8 mouse cellular contexts compared by ENCODE assay signal in genomic region chr7:30231328-30231668, GRCm38 (mm10). TPM values are rescaled to one million over a fixed set of nuclear protein-coding genes. Genes with fewer than 3 reads are reported as not detected.
DNase-seq lines count a peak whose midpoint lies in the region; ATAC-seq and TF ChIP-seq lines count a peak whose summit lies in the region.

No protein-coding gene starts in this region.

- H3K4me3 ChIP-seq in cerebellum, adult 2 months (replicated peaks; ENCODE audit: insufficient read depth, low read depth, low read length) = peak overlapping the region; percentile 88
- peak overlapping the region; percentile 74 for H3K4me3 ChIP-seq in neural tube, embryonic 11.5 days (ENCODE audit: low read depth, low read length)
- peak overlapping the region; percentile 74 for H3K4me3 ChIP-seq in limb, embryonic 15.5 days
- H3K4me3 ChIP-seq in stomach, postnatal 0 days (ENCODE audit: low read depth, low read length) = peak overlapping the region; percentile 71

- peaks cover 10% of the 10 kb centered on the region for H3K4me1 ChIP-seq in cerebellum, adult 2 months (ENCODE audit: control insufficient read depth, insufficient read depth, low read length)
- H3K4me1 ChIP-seq in neural tube, embryonic 11.5 days (ENCODE audit: control insufficient read depth, insufficient read depth, low read length) = peaks cover 10% of the 10 kb centered on the region
- peaks cover 20% of the 10 kb centered on the region for H3K4me1 ChIP-seq in limb, embryonic 15.5 days
- H3K4me1 ChIP-seq in stomach, postnatal 0 days (replicated peaks; ENCODE audit: control insufficient read depth, insufficient read depth) = no peaks in the 10 kb centered on the region; the same call in 1 of the 2 replicates

- TF ChIP-seq EP300 in stomach, postnatal 0 days (optimal IDR thresholded peaks at IDR 0.05) = no peak

- TF ChIP-seq CTCF in cerebellum, adult 2 months (IDR thresholded peaks at IDR 0.05; ENCODE audit: borderline replicate concordance, insufficient read depth, low read depth, low read length) = no peak
- no peak for TF ChIP-seq CTCF in stomach, postnatal 0 days (IDR thresholded peaks at IDR 0.05; ENCODE audit: low read depth)

- TF ChIP-seq POLR2A in cerebellum, adult 2 months (IDR thresholded peaks at IDR 0.05; ENCODE audit: borderline replicate concordance, insufficient read depth, low read length) = no peak

- no peak overlapping the region for H3K27ac ChIP-seq in cerebellum, adult 2 months (ENCODE audit: insufficient read depth, low read length)
- H3K27ac ChIP-seq in neural tube, embryonic 11.5 days (ENCODE audit: low read depth, low read length) = no peak overlapping the region; the same call in 1 of the 2 replicates
- H3K27ac ChIP-seq in limb, embryonic 15.5 days = peak overlapping the region; percentile 75
- H3K27ac ChIP-seq in stomach, postnatal 0 days (replicated peaks) = no peak overlapping the region; the same call in none of the 2 replicates

- peak overlapping the region; percentile 51 for H3K9ac ChIP-seq in neural tube, embryonic 11.5 days (ENCODE audit: low read length)
- peak overlapping the region; percentile 35; the same call in 1 of the 2 replicates for H3K9ac ChIP-seq in limb, embryonic 15.5 days
- H3K9ac ChIP-seq in stomach, postnatal 0 days (ENCODE audit: low read length) = peak overlapping the region; percentile 71

- H3K36me3 ChIP-seq in neural tube, embryonic 11.5 days (ENCODE audit: control insufficient read depth, insufficient read depth, low read length) = peaks cover 11% of the 10 kb centered on the region
- peaks cover 47% of the 10 kb centered on the region for H3K36me3 ChIP-seq in limb, embryonic 15.5 days
- H3K36me3 ChIP-seq in stomach, postnatal 0 days (ENCODE audit: control insufficient read depth, insufficient read depth, low read length) = peaks cover 9% of the 10 kb centered on the region; the same call in 1 of the 2 replicates

- H3K9me3 ChIP-seq in neural tube, embryonic 11.5 days (ENCODE audit: control insufficient read depth, low read length) = no peaks in the 10 kb centered on the region
- no peaks in the 10 kb centered on the region for H3K9me3 ChIP-seq in limb, embryonic 15.5 days
- H3K9me3 ChIP-seq in stomach, postnatal 0 days (ENCODE audit: control insufficient read depth, low read length) = no peaks in the 10 kb centered on the region

- intact Hi-C loops in gastrocnemius, postnatal 36 days (cut with DNase I) = no loop called here

- no peaks in the 10 kb centered on the region for H3K27me3 ChIP-seq in cerebellum, adult 2 months (ENCODE audit: control insufficient read depth, insufficient read depth, low read length)
- no peaks in the 10 kb centered on the region for H3K27me3 ChIP-seq in neural tube, embryonic 11.5 days (ENCODE audit: control insufficient read depth, insufficient read depth, low read length)
- H3K27me3 ChIP-seq in limb, embryonic 15.5 days = no peaks in the 10 kb centered on the region
- no peaks in the 10 kb centered on the region for H3K27me3 ChIP-seq in stomach, postnatal 0 days (ENCODE audit: control insufficient read depth, insufficient read depth, low read length)

- no peak for DNase-seq in cerebellum, adult 2 months
- no peak for DNase-seq in cerebellum, adult 9-11 months
- DNase-seq in neural tube, embryonic 11.5 days (ENCODE audit: low spot score) = no peak
- no peak for DNase-seq in neural tube, embryonic 10.5 days (ENCODE audit: extremely low spot score, low spot score)
- DNase-seq in stomach, postnatal 0 days (ENCODE audit: low spot score) = no peak
- no peak for DNase-seq in cerebellum, adult 11 months
- DNase-seq in gastrocnemius, postnatal 36 days = no peak

- peak; percentile 46 for ATAC-seq in neural tube, embryonic 11.5 days (ENCODE audit: insufficient read depth, low FRiP score, low TSS enrichment)
- no peak for ATAC-seq in limb, embryonic 15.5 days (ENCODE audit: insufficient number of reproducible peaks, low FRiP score, low TSS enrichment, low read depth)
- no peak for ATAC-seq in stomach, postnatal 0 days (ENCODE audit: low FRiP score, low TSS enrichment)

- WGBS in cerebellum, adult 2 months = under 1% methylated on average over 16 of the region's 16 CpGs
- WGBS in neural tube, embryonic 11.5 days = under 1% methylated on average over 16 of the region's 16 CpGs
- WGBS in limb, embryonic 15.5 days = 0% methylated on average over 16 of the region's 16 CpGs
- WGBS in stomach, postnatal 0 days = under 1% methylated on average over 16 of the region's 16 CpGs

- H3K4me2 ChIP-seq in neural tube, embryonic 11.5 days (ENCODE audit: low read depth) = peak overlapping the region; percentile 73
- peak overlapping the region; percentile 76 for H3K4me2 ChIP-seq in limb, embryonic 15.5 days
- peak overlapping the region; percentile 77 for H3K4me2 ChIP-seq in stomach, postnatal 0 days (replicated peaks; ENCODE audit: low read depth)

RNA-seq across cellular contexts. Expression of gene Polr2i, which starts 0.5 kb away (rescaled TPM):
- 167 and 182 TPM in 2 replicates for polyA plus RNA-seq in cerebellum, adult 2 months (2012; rRNA removed)
- 179 and 195 TPM in 2 replicates for polyA plus RNA-seq in neural tube, embryonic 11.5 days (2014; fragmentation: Nextera tagmentation; extraction: Ambion mirVana)
- 140 and 149 TPM in 2 replicates for polyA plus RNA-seq in limb, embryonic 15.5 days (2015; fragmentation: Nextera tagmentation; extraction: Ambion mirVana)
- 98.2 and 106 TPM in 2 replicates for polyA plus RNA-seq in stomach, postnatal 0 days (2015; fragmentation: Nextera tagmentation; extraction: Ambion mirVana)
- 10 to 100 TPM; 53.9 to 58.8 TPM for total RNA-seq in gastrocnemius, postnatal 36 days (2021)

RNA-seq across cellular contexts. Expression of gene Tbcb, which starts 0.8 kb away (rescaled TPM):
- polyA plus RNA-seq in cerebellum, adult 2 months (2012; rRNA removed) = 134 and 147 TPM in 2 replicates
- polyA plus RNA-seq in neural tube, embryonic 11.5 days (2014; fragmentation: Nextera tagmentation; extraction: Ambion mirVana) = 268 and 302 TPM in 2 replicates
- polyA plus RNA-seq in limb, embryonic 15.5 days (2015; fragmentation: Nextera tagmentation; extraction: Ambion mirVana) = 175 and 188 TPM in 2 replicates
- 149 and 153 TPM in 2 replicates for polyA plus RNA-seq in stomach, postnatal 0 days (2015; fragmentation: Nextera tagmentation; extraction: Ambion mirVana)
- 10 to 100 TPM; 29.9 to 30.0 TPM for total RNA-seq in gastrocnemius, postnatal 36 days (2021)

RNA-seq across cellular contexts. Expression of gene Ovol3, which starts 4.2 kb away (rescaled TPM):
- not detected in 2 replicates for polyA plus RNA-seq in cerebellum, adult 2 months (2012; rRNA removed)
- polyA plus RNA-seq in neural tube, embryonic 11.5 days (2014; fragmentation: Nextera tagmentation; extraction: Ambion mirVana) = not detected in 2 replicates
- polyA plus RNA-seq in limb, embryonic 15.5 days (2015; fragmentation: Nextera tagmentation; extraction: Ambion mirVana) = 0.22 and 0.42 TPM in 2 replicates
- polyA plus RNA-seq in stomach, postnatal 0 days (2015; fragmentation: Nextera tagmentation; extraction: Ambion mirVana) = not detected in 2 replicates
- total RNA-seq in gastrocnemius, postnatal 36 days (2021) = not detected

RNA-seq across cellular contexts. Expression of gene Capns1, which starts 32.7 kb away (rescaled TPM):
- polyA plus RNA-seq in cerebellum, adult 2 months (2012; rRNA removed) = 463 and 475 TPM in 2 replicates
- polyA plus RNA-seq in neural tube, embryonic 11.5 days (2014; fragmentation: Nextera tagmentation; extraction: Ambion mirVana) = 45.8 and 51.8 TPM in 2 replicates
- 102 and 117 TPM in 2 replicates for polyA plus RNA-seq in limb, embryonic 15.5 days (2015; fragmentation: Nextera tagmentation; extraction: Ambion mirVana)
- polyA plus RNA-seq in stomach, postnatal 0 days (2015; fragmentation: Nextera tagmentation; extraction: Ambion mirVana) = 94.5 and 96.8 TPM in 2 replicates
- total RNA-seq in gastrocnemius, postnatal 36 days (2021) = 100 to 1,000 TPM; 188 to 196 TPM

RNA-seq across cellular contexts. Expression of gene Cox7a1, which starts 47.4 kb away (rescaled TPM):
- polyA plus RNA-seq in cerebellum, adult 2 months (2012; rRNA removed) = 24.7 and 32.0 TPM in 2 replicates
- polyA plus RNA-seq in neural tube, embryonic 11.5 days (2014; fragmentation: Nextera tagmentation; extraction: Ambion mirVana) = 4.5 and 5.7 TPM in 2 replicates
- polyA plus RNA-seq in limb, embryonic 15.5 days (2015; fragmentation: Nextera tagmentation; extraction: Ambion mirVana) = 3.4 and 10.1 TPM in 2 replicates
- 38.8 and 40.7 TPM in 2 replicates for polyA plus RNA-seq in stomach, postnatal 0 days (2015; fragmentation: Nextera tagmentation; extraction: Ambion mirVana)
- 1,000 to 10,000 TPM in 1 of 2 experiments, 100 to 1,000 TPM in 1; 976 to 1,017 TPM for total RNA-seq in gastrocnemius, postnatal 36 days (2021)
